Mouse (Mus musculus): ENCODE results near the gene Stox2. TPM values are rescaled to one million over a fixed set of nuclear protein-coding genes. Genes with fewer than 3 reads are reported as not detected.
"Not testable (repeated sequence)": the region's sequence is repeated elsewhere in the genome, so short reads cannot be mapped to it uniquely, and the experiment has no call there.

The Stox2 gene
- polyA plus RNA-seq (2015; fragmentation: Nextera tagmentation; extraction: Ambion mirVana), result 7.2 and 8.9 TPM in 2 replicates

DNA sequence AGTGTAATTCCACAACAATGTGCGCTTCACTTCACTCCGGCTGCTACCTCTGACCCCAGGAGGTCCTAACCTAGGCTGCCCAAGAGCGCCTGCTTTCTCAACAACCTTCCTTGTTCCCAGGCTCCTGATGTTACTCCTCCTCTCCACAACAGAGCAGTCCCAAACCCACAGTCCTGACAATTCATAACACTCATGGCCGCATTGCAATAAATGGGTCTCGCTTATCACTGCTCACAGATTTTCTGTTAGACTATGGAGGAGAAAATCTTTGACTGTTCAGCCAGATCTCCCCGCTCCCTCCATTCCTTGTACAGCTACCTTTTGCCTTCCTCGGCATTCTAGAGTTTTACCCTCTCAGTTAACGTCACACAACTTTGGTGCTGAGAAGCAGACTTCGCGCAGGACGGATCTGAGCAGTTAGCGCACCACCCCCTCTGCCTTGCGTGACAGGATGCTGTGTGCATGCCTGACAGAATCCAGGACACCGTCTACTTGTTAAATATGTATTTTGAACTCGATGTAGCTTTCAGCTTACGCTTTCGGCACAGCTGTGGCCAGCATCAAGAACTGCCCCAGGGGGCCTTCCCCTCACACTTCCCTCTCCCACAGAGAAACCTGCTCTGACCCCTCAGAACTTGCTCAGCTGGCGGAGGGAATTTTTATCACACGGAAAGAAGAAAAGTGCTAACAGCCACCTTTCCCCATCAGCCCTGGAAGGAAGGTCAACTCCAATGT is at the start of gene Stox2:
Stox2 (minus strand) TSS at position 51 of the 735 bp plus-strand sequence.
- H3K4me1 ChIP-seq, result no peaks in the 10 kb centered on the region
- 0 out of 2 replicates have a peak, but pooled peaks cover 5% of the 10 kb centered on the region for H3K9me3 ChIP-seq
- H3K36me3 ChIP-seq, result no peaks in the 10 kb centered on the region
- H3K27ac ChIP-seq (replicated peaks), result no peak within 1 kb of the TSS
- WGBS, result 71% methylated on average over 19 of the region's 19 CpGs
- ATAC-seq (ENCODE audit: extremely low read depth, insufficient number of reproducible peaks, low FRiP score, low TSS enrichment), result no peak
- H3K4me3 ChIP-seq, result no peak within 1 kb of the TSS
- H3K9ac ChIP-seq, result no peak within 1 kb of the TSS
- no peaks in the 10 kb centered on the region for H3K27me3 ChIP-seq (replicated peaks)
- H3K4me2 ChIP-seq, result no peak within 1 kb of the TSS

GRCm38 (mm10) chr8:47495428-47495827 is 49.3 kb upstream of the Stox2 start:
- H3K9me3 ChIP-seq, result no peaks in the 10 kb centered on the region
- 49% methylated on average over 6 of the region's 6 CpGs for WGBS
- ATAC-seq (ENCODE audit: extremely low read depth, insufficient number of reproducible peaks, low FRiP score, low TSS enrichment), result no peak
- peaks cover 94% of the 10 kb centered on the region for H3K36me3 ChIP-seq
- H3K4me3 ChIP-seq, result no peak overlapping the region
- H3K9ac ChIP-seq, result no peak overlapping the region
- no peak overlapping the region for H3K4me2 ChIP-seq
- H3K4me1 ChIP-seq, result peaks cover 8% of the 10 kb centered on the region; the same call in 1 of the 2 replicates
- no peak overlapping the region for H3K27ac ChIP-seq (replicated peaks)
- H3K27me3 ChIP-seq (replicated peaks), result no peaks in the 10 kb centered on the region

DNA sequence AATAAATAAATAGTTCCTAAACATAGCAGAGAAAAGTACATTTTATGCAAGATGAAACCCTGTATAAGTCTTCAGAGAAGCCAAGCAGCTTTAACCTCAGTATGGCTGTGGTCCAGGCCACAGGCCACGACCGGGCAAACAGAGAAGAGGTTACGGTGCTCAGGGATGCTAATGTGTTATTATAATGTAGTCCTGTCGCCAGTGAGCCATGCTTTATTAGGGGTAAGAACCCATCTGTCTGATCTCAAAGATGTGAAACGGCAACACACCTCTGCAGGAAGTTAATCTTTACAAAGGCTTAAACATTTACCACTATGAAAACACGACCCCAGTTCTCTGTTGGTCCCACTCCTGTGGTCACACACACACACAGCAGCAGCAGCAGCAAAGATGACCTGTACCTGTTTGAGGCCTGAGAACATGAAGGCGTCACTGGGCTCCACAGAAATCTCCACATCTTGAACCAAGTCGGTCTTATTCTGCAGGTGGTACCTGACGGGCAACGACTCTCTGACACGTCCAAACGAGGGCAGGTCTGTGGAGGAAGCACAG is 48.5 kb upstream of the Stox2 start:
- Histone ChIP-seq H3K4me1 (peaks cover 8% of the 10 kb centered on the region; the same call in 1 of the 2 replicates), H3K9me3 (no peaks in the 10 kb centered on the region), H3K4me3 (no peak overlapping the region), H3K36me3 (peaks cover 92% of the 10 kb centered on the region), H3K9ac (no peak overlapping the region), H3K27ac (replicated peaks) (no peak overlapping the region), H3K4me2 (no peak overlapping the region), H3K27me3 (replicated peaks) (no peaks in the 10 kb centered on the region)
- no peak for ATAC-seq (ENCODE audit: extremely low read depth, insufficient number of reproducible peaks, low FRiP score, low TSS enrichment)
- 86% methylated on average over 12 of the region's 12 CpGs for WGBS

GRCm38 (mm10) chr8:47493106-47493505 is 46.9 kb upstream of the Stox2 start:
- Histone ChIP-seq H3K4me2 (no peak overlapping the region), H3K36me3 (peaks cover 87% of the 10 kb centered on the region), H3K9ac (no peak overlapping the region), H3K4me1 (peaks cover 8% of the 10 kb centered on the region; the same call in 1 of the 2 replicates), H3K27ac (replicated peaks) (no peak overlapping the region), H3K9me3 (no peaks in the 10 kb centered on the region), H3K4me3 (no peak overlapping the region), H3K27me3 (replicated peaks) (no peaks in the 10 kb centered on the region)
- 89% methylated on average over 12 of the region's 12 CpGs for WGBS
- no peak for ATAC-seq (ENCODE audit: extremely low read depth, insufficient number of reproducible peaks, low FRiP score, low TSS enrichment)

- ATAC-seq (ENCODE audit: extremely low read depth, insufficient number of reproducible peaks, low FRiP score, low TSS enrichment), result no peak
- WGBS, result 89% methylated on average over 3 of the region's 3 CpGs
Observed at GRCm38 (mm10) chr8:47487231-47487630, 41.1 kb upstream of the Stox2 start.

GRCm38 (mm10) chr8:47482354-47483071 is 36.4 kb upstream of the Stox2 start:
- Histone ChIP-seq H3K9me3 (peaks cover 5% of the 10 kb centered on the region), H3K27ac (replicated peaks) (no peak overlapping the region), H3K27me3 (replicated peaks) (no peaks in the 10 kb centered on the region), H3K9ac (no peak overlapping the region), H3K4me3 (no peak overlapping the region), H3K4me2 (no peak overlapping the region), H3K4me1 (no peaks in the 10 kb centered on the region), H3K36me3 (peaks cover 12% of the 10 kb centered on the region)
- 81% methylated on average over 12 of the region's 12 CpGs for WGBS
- ATAC-seq (ENCODE audit: extremely low read depth, insufficient number of reproducible peaks, low FRiP score, low TSS enrichment), result no peak

More at GRCm38 (mm10) chr8:47487231-47487630, 41.1 kb upstream of the Stox2 start:
- Histone ChIP-seq H3K36me3 (peaks cover 47% of the 10 kb centered on the region), H3K4me1 (no peaks in the 10 kb centered on the region), H3K9ac (no peak overlapping the region), H3K4me2 (no peak overlapping the region), H3K27ac (replicated peaks) (no peak overlapping the region), H3K27me3 (replicated peaks) (no peaks in the 10 kb centered on the region), H3K9me3 (peaks cover 8% of the 10 kb centered on the region), H3K4me3 (no peak overlapping the region)

DNA sequence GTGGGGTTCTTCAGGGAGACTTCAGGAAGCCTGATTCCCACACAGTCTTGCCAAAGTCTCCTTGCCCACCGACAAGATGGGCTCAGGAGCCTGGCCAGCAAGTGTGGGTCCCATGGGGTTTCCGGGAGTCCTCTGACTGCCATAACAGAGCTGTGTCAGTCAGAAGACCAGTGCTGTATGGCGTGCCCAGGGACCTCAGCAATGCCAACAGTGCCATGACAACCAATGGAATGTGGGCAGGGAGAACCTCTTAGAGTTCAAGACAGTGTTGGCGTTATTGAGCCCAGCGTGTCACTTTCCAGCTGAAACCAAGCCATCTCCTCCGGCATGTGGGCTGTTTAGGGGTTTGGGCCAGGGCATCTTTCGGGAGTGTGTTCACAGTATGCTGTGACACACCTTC is 33.9 kb upstream of the Stox2 start:
- H3K36me3 ChIP-seq, result no peaks in the 10 kb centered on the region
- H3K9me3 ChIP-seq, result no peaks in the 10 kb centered on the region
- H3K4me2 ChIP-seq, result no peak overlapping the region
- H3K4me3 ChIP-seq, result no peak overlapping the region
- no peak overlapping the region for H3K27ac ChIP-seq (replicated peaks)
- no peaks in the 10 kb centered on the region for H3K27me3 ChIP-seq (replicated peaks)
- ATAC-seq (ENCODE audit: extremely low read depth, insufficient number of reproducible peaks, low FRiP score, low TSS enrichment), result no peak
- H3K9ac ChIP-seq, result no peak overlapping the region
- 84% methylated on average over 7 of the region's 7 CpGs for WGBS
- no peaks in the 10 kb centered on the region for H3K4me1 ChIP-seq

DNA sequence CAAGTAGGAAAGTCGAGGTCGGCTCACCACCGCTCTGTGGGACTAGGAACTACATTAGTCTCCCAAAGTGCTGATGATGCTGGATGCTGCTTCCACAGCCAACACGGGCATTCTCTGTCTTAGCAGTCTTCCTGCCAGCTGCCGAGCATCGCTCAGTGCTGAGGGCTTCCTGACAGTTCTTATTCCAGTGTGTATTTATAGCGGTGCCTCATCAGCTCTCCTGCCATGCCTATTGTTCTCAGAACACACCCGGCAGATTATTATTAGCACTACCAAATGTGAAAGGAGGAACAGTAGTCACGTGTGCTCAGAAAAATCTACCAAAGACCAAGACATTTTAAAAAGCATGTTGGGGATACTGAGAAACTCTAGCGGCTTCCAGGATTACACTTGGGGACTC is 15.5 kb upstream of the Stox2 start:
- 43% methylated on average over 10 of the region's 10 CpGs for WGBS
- Histone ChIP-seq H3K36me3 (no peaks in the 10 kb centered on the region), H3K9ac (no peak overlapping the region), H3K4me3 (no peak overlapping the region), H3K4me1 (peaks cover 8% of the 10 kb centered on the region), H3K4me2 (peak overlapping the region; percentile 34; the same call in 1 of the 2 replicates), H3K27me3 (replicated peaks) (no peaks in the 10 kb centered on the region), H3K27ac (replicated peaks) (peak overlapping the region; percentile 70), H3K9me3 (peaks cover 14% of the 10 kb centered on the region)
- no peak for ATAC-seq (ENCODE audit: extremely low read depth, insufficient number of reproducible peaks, low FRiP score, low TSS enrichment)

DNA sequence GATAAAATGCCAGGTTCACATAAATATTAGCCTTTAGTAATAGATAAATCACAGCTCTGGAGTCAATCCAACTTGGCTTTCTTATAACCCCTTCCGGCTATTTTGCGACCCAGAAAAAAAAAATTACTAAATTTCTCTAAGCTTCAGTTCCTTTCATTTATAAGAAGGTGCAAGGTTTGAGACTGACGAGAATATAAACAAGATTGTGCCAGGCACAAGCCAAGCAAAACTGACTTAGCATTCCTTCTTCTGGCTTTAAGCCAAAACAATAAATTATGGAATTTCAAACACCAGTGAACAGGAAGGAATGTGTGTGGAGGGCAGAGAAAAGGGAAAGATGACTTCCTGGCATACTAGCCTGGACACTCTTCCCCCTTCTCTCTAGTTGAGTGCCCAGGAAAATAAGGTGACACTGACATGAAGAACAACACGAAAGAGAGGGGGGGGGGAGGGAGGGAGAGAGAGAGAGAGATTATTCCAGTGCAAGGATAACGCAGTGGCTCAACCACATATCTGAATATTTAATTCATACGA is 13.1 kb upstream of the Stox2 start:
- Histone ChIP-seq H3K9me3 (peaks cover 18% of the 10 kb centered on the region), H3K36me3 (no peaks in the 10 kb centered on the region), H3K9ac (no peak overlapping the region), H3K4me2 (no peak overlapping the region), H3K27ac (replicated peaks) (no peak overlapping the region), H3K4me3 (no peak overlapping the region), H3K27me3 (replicated peaks) (no peaks in the 10 kb centered on the region), H3K4me1 (peaks cover 8% of the 10 kb centered on the region)
- 69% methylated on average over 6 of the region's 6 CpGs for WGBS
- ATAC-seq (ENCODE audit: extremely low read depth, insufficient number of reproducible peaks, low FRiP score, low TSS enrichment), result no peak

DNA sequence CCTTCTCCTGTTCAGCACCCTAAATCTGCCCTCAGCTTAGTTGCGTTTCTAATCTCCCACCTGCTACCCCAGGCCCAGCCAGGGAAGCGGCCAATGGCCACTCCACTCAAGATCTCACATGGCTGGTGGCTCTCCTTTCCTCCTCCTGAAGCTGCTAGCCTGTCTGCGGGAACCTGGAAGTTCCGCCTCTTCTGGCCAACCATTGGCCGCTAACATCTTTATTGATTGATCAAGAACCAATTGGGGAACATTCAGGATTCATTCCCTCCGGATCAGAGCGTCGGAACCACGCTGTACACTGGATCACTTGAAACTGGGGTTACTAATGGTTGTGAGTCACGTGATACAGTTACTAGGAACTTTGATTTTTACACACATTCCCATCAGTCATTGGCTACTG is 12.4 kb upstream of the Stox2 start:
- peaks cover 18% of the 10 kb centered on the region for H3K9me3 ChIP-seq
- peaks cover 8% of the 10 kb centered on the region for H3K4me1 ChIP-seq
- no peak for ATAC-seq (ENCODE audit: extremely low read depth, insufficient number of reproducible peaks, low FRiP score, low TSS enrichment)
- no peaks in the 10 kb centered on the region for H3K36me3 ChIP-seq
- H3K4me2 ChIP-seq, result no peak overlapping the region
- no peaks in the 10 kb centered on the region for H3K27me3 ChIP-seq (replicated peaks)
- H3K9ac ChIP-seq, result no peak overlapping the region
- no peak overlapping the region for H3K27ac ChIP-seq (replicated peaks)
- H3K4me3 ChIP-seq, result no peak overlapping the region
- WGBS, result 84% methylated on average over 10 of the region's 10 CpGs

DNA sequence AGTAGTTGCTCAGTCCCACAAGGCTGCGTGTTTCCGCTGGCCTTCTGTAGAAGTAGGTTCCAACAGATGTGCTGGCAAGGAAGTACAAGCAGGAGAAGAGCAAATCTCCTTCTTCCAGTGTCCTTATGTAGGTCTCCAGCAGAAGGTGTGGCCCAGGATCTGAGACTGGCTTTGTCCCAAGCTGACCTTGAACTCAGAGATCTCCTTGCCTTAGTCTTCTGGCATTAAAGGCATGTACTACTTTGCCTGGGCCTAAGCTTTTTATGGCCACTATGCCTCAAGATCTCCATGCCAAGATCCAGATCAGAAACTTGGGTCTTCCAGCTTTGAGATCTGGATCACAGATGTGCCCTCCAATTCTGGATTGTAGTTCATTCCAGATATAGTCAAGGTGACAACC is 3.0 kb upstream of the Stox2 start:
- H3K4me1 ChIP-seq; H3K36me3 ChIP-seq; H3K9me3 ChIP-seq; H3K9ac ChIP-seq; ATAC-seq (ENCODE audit: extremely low read depth, insufficient number of reproducible peaks, low FRiP score, low TSS enrichment); H3K27me3 ChIP-seq (replicated peaks); H3K4me2 ChIP-seq; H3K4me3 ChIP-seq; H3K27ac ChIP-seq (replicated peaks): not testable (repeated sequence)
- WGBS, result 97% methylated on average over 2 of the region's 2 CpGs

All from heart, embryonic 13.5 days (tissue).